Mouse (Mus musculus): ENCODE data around the gene Ankrd13d.

GRCm38 (mm10) chr19:4297851-4298250 is 14.9 kb upstream of the Ankrd13d start:
- TF ChIP-seq E2F4 (IDR thresholded peaks at IDR 0.05; ENCODE audit: insufficient read depth) (no peak), TCF12 (IDR thresholded peaks at IDR 0.05; ENCODE audit: insufficient read depth, poor library complexity, severe bottlenecking) (no peak)

All from myocyte (in vitro differentiated cells).